Mouse (Mus musculus) heart, postnatal 14 days (tissue): ENCODE data around the gene Bmp3. TPM values are rescaled to one million over a fixed set of nuclear protein-coding genes. Genes with fewer than 3 reads are reported as not detected.
A peak's percentile ranks its signal among the peaks of the same experiment; 100 is the strongest.

ENCODE experiments used
- DNase-seq, 2 experiments: peaks; one replicate each; pipeline ENCODE4 v3.0.0; 2021 to 2022
- intact Hi-C: fragments of 180-260 bp; cut with DNase I; formaldehyde crosslinking; loops from one replicate; pipeline ENCODE4 v1.15.1; 2025
- total RNA-seq, 2 experiments: library from RNA; stranded (reverse); gene quantifications; 2 replicates each; pipeline ENCODE4 v1.2.3; 2021

Gene Bmp3
- total RNA-seq, 2 experiments from 2014 or later, result 0.24 to 0.31 TPM

- no peak for DNase-seq
- intact Hi-C loops, result no loop called here
Observed at GRCm38 (mm10) chr5:98897946-98898345, 43.7 kb downstream of the Bmp3 start.

- DNase-seq, result no peak
- intact Hi-C loops, result loop anchor here (10.0 kb wide), 1 partner anchor 254 kb away; no protein-coding TSS in a partner anchor
Observed at GRCm38 (mm10) chr5:98900926-98901325, 46.7 kb downstream of the Bmp3 start.

GRCm38 (mm10) chr5:98902339-98902738 lies 48.1 kb downstream of the Bmp3 start:
- intact Hi-C loops, result loop anchor here (10.0 kb wide), 1 partner anchor 252 kb away; no protein-coding TSS in a partner anchor
- DNase-seq, result peak in 1 of 2 experiments; percentile 2

- no peak for DNase-seq
- intact Hi-C loops, result no loop called here
Observed at GRCm38 (mm10) chr5:98918716-98919115, 64.5 kb downstream of the Bmp3 start.

GRCm38 (mm10) chr5:98921608-98922007 lies 67.4 kb downstream of the Bmp3 start:
- intact Hi-C loops, result no loop called here
- DNase-seq, result no peak

- intact Hi-C loops, result no loop called here
- DNase-seq, result no peak
Observed at GRCm38 (mm10) chr5:98922921-98923320, 68.7 kb downstream of the Bmp3 start.

Other genes starting within 250 kb of the Bmp3 start
- under 1 TPM; 0.44 to 0.55 TPM for gene Prkg2, start 182.9 kb downstream of the Bmp3 start, total RNA-seq